Comparison of ENCODE assay signal across 20 mouse cellular contexts in genomic region chr11:108857254-108857653, GRCm38 (mm10).
DNase-seq lines count a peak whose midpoint lies in the region; ATAC-seq and TF ChIP-seq lines count a peak whose summit lies in the region.
"Had no signal": no experiment of that assay in that cellular context is flagged by ENCODE, and none has a peak within 500 bp of the region (broad histone marks: within the 10 kb centered on the region; RNA-seq: fewer than 3 reads in every experiment).

No protein-coding gene starts in this region.

- ATAC-seq in forebrain, embryonic 12.5 days (ENCODE audit: low FRiP score), result no peak
- ATAC-seq in lung, embryonic 15.5 days (ENCODE audit: borderline replicate concordance, extremely low read depth, low FRiP score, low TSS enrichment), result no peak
- ATAC-seq in embryonic facial prominence, embryonic 12.5 days (ENCODE audit: insufficient number of reproducible peaks, insufficient read depth, low FRiP score, low TSS enrichment), result no peak
- ATAC-seq: activated CD4-positive, CD25-positive, alpha-beta regulatory T cell, adult 4 months; forebrain, embryonic 16.5 days had no signal

- no peak overlapping the region for H3K9ac ChIP-seq in forebrain, embryonic 12.5 days
- no peak overlapping the region for H3K9ac ChIP-seq in lung, embryonic 15.5 days
- H3K9ac ChIP-seq in embryonic facial prominence, embryonic 12.5 days, result no peak overlapping the region
- H3K9ac ChIP-seq: embryonic facial prominence, embryonic 15.5 days; heart, embryonic 12.5 days; hindbrain, embryonic 12.5 days; midbrain, embryonic 12.5 days had no signal

- H3K4me2 ChIP-seq in forebrain, embryonic 12.5 days, result no peak overlapping the region
- no peak overlapping the region for H3K4me2 ChIP-seq in lung, embryonic 15.5 days
- H3K4me2 ChIP-seq in embryonic facial prominence, embryonic 12.5 days (replicated peaks), result 0 out of 2 replicates have a peak overlapping the region, but pooled peaks have one; percentile 19
- H3K4me2 ChIP-seq: embryonic facial prominence, embryonic 15.5 days; heart, embryonic 12.5 days; hindbrain, embryonic 12.5 days; midbrain, embryonic 12.5 days had no signal

- H3K4me1 ChIP-seq in forebrain, embryonic 10.5 days, result peaks cover 23% of the 10 kb centered on the region
- peaks cover 20% of the 10 kb centered on the region for H3K4me1 ChIP-seq in forebrain, embryonic 12.5 days
- peaks cover 19% of the 10 kb centered on the region for H3K4me1 ChIP-seq in lung, embryonic 15.5 days
- H3K4me1 ChIP-seq in embryonic facial prominence, embryonic 12.5 days, result peaks cover 17% of the 10 kb centered on the region
- H3K4me1 ChIP-seq: heart, embryonic 12.5 days had no signal

- no peaks in the 10 kb centered on the region for H3K9me3 ChIP-seq in forebrain, embryonic 10.5 days
- H3K9me3 ChIP-seq in forebrain, embryonic 12.5 days, result no peaks in the 10 kb centered on the region
- H3K9me3 ChIP-seq in lung, embryonic 15.5 days, result no peaks in the 10 kb centered on the region
- no peaks in the 10 kb centered on the region for H3K9me3 ChIP-seq in embryonic facial prominence, embryonic 12.5 days
- H3K9me3 ChIP-seq: embryonic facial prominence, embryonic 15.5 days; heart, embryonic 12.5 days; hindbrain, embryonic 12.5 days; midbrain, embryonic 12.5 days had no signal

- WGBS in forebrain, embryonic 10.5 days, result 63% methylated on average over 6 of the region's 6 CpGs
- 57% methylated on average over 6 of the region's 6 CpGs for WGBS in forebrain, embryonic 12.5 days
- 26% methylated on average over 6 of the region's 6 CpGs for WGBS in lung, embryonic 15.5 days
- WGBS in embryonic facial prominence, embryonic 12.5 days, result 42% methylated on average over 6 of the region's 6 CpGs

- H3K4me3 ChIP-seq in forebrain, embryonic 10.5 days, result no peak overlapping the region
- no peak overlapping the region for H3K4me3 ChIP-seq in forebrain, embryonic 12.5 days (replicated peaks)
- no peak overlapping the region for H3K4me3 ChIP-seq in layer of hippocampus, adult 2 months
- no peak overlapping the region for H3K4me3 ChIP-seq in lung, embryonic 15.5 days
- no peak overlapping the region for H3K4me3 ChIP-seq in embryonic facial prominence, embryonic 12.5 days
- H3K4me3 ChIP-seq: embryonic facial prominence, embryonic 15.5 days; heart, embryonic 12.5 days; hindbrain, embryonic 12.5 days; midbrain, embryonic 12.5 days had no signal

- DNase-seq in forebrain, embryonic 10.5 days (ENCODE audit: extremely low spot score, low spot score), result no peak
- no peak for DNase-seq in layer of hippocampus, adult 2 months (ENCODE audit: low spot score in 2 of 2)
- no peak for DNase-seq in layer of hippocampus, adult 9-10 months (ENCODE audit: low spot score)
- DNase-seq in lung, postnatal 36 days, result no peak
- no peak for DNase-seq in cerebellum, postnatal 4 days (ENCODE audit: low spot score in 2 of 2)
- DNase-seq: gastrocnemius, postnatal 10 days; heart, adult 18-20 months; heart, postnatal 14 days; kidney, adult 11 months; kidney, postnatal 36 days; thymus, postnatal 25 days had no signal

- H3K27ac ChIP-seq in forebrain, embryonic 10.5 days, result peak overlapping the region; percentile 58
- H3K27ac ChIP-seq in forebrain, embryonic 12.5 days, result no peak overlapping the region
- peak overlapping the region; percentile 85 for H3K27ac ChIP-seq in layer of hippocampus, adult 2 months
- peak overlapping the region; percentile 2; the same call in 1 of the 2 replicates for H3K27ac ChIP-seq in lung, embryonic 15.5 days
- no peak overlapping the region; the same call in 1 of the 2 replicates for H3K27ac ChIP-seq in embryonic facial prominence, embryonic 12.5 days
- H3K27ac ChIP-seq: hindbrain, embryonic 12.5 days; midbrain, embryonic 12.5 days had no signal

- H3K27me3 ChIP-seq in forebrain, embryonic 10.5 days (ENCODE audit: poor library complexity, severe bottlenecking), result no peaks in the 10 kb centered on the region
- H3K27me3 ChIP-seq in forebrain, embryonic 12.5 days, result no peaks in the 10 kb centered on the region
- no peaks in the 10 kb centered on the region for H3K27me3 ChIP-seq in lung, embryonic 15.5 days
- no peaks in the 10 kb centered on the region for H3K27me3 ChIP-seq in embryonic facial prominence, embryonic 12.5 days
- H3K27me3 ChIP-seq: embryonic facial prominence, embryonic 15.5 days; heart, embryonic 12.5 days; hindbrain, embryonic 12.5 days; midbrain, embryonic 12.5 days had no signal

- TF ChIP-seq CTCF in layer of hippocampus, adult 2 months (conservative IDR thresholded peaks at IDR 0.05), result no peak

- H3K36me3 ChIP-seq in forebrain, embryonic 10.5 days (replicated peaks), result no peaks in the 10 kb centered on the region
- no peaks in the 10 kb centered on the region for H3K36me3 ChIP-seq in forebrain, embryonic 12.5 days (replicated peaks)
- H3K36me3 ChIP-seq in lung, embryonic 15.5 days, result no peaks in the 10 kb centered on the region
- H3K36me3 ChIP-seq in embryonic facial prominence, embryonic 12.5 days, result no peaks in the 10 kb centered on the region
- H3K36me3 ChIP-seq: embryonic facial prominence, embryonic 15.5 days; heart, embryonic 12.5 days; hindbrain, embryonic 12.5 days; midbrain, embryonic 12.5 days had no signal

Comparison
In these comparisons a context has a peak if more than half of its experiments do, and no peak if none do; other contexts are left out.
1. H3K27ac ChIP-seq: peak in forebrain, embryonic 10.5 days (single experiment), layer of hippocampus, adult 2 months (single experiment) and lung, embryonic 15.5 days (single experiment); none in forebrain, embryonic 12.5 days (single experiment) and embryonic facial prominence, embryonic 12.5 days (single experiment).